Mouse (Mus musculus): ENCODE data around the gene Rbfox2.

DNA sequence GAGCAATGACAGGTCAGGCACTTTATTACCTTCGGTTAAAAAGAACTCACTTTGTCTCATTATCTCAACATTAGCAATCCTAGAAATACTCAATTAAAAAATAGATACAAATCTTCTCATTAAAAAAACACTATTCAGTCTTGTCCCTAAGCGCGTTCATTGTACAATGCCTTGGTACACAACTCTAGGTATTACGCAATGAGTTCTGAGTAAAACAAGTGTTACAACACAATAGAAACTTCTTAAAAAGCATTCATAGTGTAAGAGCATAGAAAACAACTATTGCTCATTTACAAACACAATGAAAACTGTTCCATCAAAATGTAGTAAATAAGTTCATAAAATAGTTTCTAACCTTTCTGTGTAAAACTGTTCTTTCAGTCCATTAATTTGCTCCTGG lies 146.0 kb downstream of the Rbfox2 start:
- TF ChIP-seq ZC3H11A (IDR thresholded peaks at IDR 0.05; ENCODE audit: low read depth, low read length): no peak
- no peak for TF ChIP-seq EP300 (IDR thresholded peaks at IDR 0.05; ENCODE audit: low read length)
- no peak for TF ChIP-seq MAFK (IDR thresholded peaks at IDR 0.05; ENCODE audit: insufficient replicate concordance, low read length)
- TF ChIP-seq CTCF (conservative IDR thresholded peaks at IDR 0.05 in 1 of 2, IDR thresholded peaks at IDR 0.05 in 1 of 2; ENCODE audit: low read depth in 2 of 2, low read length in 2 of 2): no peak
- no peak for TF ChIP-seq RAD21 (IDR thresholded peaks at IDR 0.05; ENCODE audit: low read depth, low read length)
- no peak for TF ChIP-seq UBTF (IDR thresholded peaks at IDR 0.05; ENCODE audit: low read depth, low read length)
- no peak for TF ChIP-seq ZMIZ1 (IDR thresholded peaks at IDR 0.05; ENCODE audit: low read depth, low read length)
- TF ChIP-seq ZNF384 (IDR thresholded peaks at IDR 0.05; ENCODE audit: low read depth, low read length): no peak
- TF ChIP-seq E2F4 (IDR thresholded peaks at IDR 0.05; ENCODE audit: insufficient replicate concordance, low read depth, low read length): no peak
- TF ChIP-seq MAX (IDR thresholded peaks at IDR 0.05; ENCODE audit: low read length): no peak
